Mouse (Mus musculus) urinary bladder, postnatal 25 days (tissue): Measurements from ENCODE around the gene Tnik.

Experiments used
- DNase-seq: peaks from one replicate; pipeline ENCODE4 v3.0.0; 2022; ENCODE audit warnings: low spot score

Tnik gene

GRCm38 (mm10) chr3:28549391-28549790, 286.4 kb downstream of the Tnik start:
- peak; percentile 11 for DNase-seq

DNA sequence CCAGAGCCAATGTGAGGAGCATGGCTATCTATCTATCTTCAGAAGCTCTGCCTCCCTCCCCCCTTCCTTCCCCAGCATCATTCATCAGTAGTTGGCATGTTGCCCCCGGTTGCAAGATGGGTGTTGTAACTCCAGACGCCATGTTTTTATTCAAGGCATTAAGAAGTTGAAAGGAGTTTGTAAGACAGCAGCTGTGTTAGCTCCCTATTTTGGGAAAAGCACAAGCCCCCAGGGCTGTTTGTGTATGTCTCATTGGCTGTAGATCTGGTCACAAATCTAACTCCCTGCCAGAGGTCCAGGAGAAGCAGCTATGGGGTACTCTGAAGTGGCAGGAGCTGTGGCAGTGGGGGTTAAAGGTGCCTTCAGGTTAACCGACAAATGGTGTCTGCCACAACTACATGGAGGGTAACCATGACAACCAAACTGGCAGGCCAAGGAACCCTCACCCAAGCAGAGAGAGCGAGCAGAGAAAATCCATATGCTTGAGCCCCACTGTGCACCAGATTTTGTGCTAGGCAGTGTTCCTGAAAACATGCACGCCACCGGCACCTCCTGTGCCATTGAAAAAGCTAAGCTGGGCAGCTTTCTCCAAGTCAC, 287.6 kb downstream of the Tnik start:
- no peak for DNase-seq

DNA sequence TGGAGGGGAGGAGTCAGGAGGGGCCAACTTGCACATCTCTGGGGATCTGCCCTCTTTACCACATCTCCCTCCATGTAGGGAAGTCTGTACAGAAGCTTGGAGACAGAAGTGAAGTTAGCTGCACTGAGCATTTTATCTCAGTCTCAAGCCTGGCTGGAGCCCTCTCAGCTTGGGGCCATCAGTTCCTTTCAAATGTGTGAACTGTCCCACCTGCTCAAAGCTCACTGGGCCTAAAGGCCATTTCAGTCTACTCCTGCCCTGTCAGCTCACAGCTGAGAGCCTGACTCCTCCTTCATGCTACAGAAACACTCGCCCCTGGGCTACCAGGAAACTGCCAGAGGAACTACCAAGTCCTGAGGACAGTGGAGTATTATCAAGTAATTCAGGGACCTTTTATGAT, 288.7 kb downstream of the Tnik start:
- no peak for DNase-seq

DNA sequence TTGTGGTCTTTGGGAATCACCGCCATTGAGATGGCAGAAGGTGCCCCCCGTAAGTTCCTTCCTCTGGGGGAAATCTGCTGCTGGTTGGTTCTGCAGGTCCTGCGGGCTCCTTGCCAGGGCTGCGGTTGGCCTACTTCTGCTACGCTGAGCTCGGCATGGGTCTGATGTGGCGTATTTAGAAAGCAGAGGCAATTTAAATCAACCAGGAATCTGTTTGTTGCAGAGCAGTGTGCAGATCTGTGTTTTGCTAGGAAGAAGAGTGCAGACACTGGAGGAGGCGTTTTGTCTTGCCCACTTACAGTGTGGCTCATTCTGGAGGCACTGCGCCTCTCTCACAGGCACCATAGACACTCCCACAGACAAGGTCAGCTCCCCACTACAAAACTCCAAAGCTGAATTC, 291.9 kb downstream of the Tnik start:
- DNase-seq, result no peak

GRCm38 (mm10) chr3:28555795-28556570, 293.0 kb downstream of the Tnik start:
- no peak for DNase-seq

DNA sequence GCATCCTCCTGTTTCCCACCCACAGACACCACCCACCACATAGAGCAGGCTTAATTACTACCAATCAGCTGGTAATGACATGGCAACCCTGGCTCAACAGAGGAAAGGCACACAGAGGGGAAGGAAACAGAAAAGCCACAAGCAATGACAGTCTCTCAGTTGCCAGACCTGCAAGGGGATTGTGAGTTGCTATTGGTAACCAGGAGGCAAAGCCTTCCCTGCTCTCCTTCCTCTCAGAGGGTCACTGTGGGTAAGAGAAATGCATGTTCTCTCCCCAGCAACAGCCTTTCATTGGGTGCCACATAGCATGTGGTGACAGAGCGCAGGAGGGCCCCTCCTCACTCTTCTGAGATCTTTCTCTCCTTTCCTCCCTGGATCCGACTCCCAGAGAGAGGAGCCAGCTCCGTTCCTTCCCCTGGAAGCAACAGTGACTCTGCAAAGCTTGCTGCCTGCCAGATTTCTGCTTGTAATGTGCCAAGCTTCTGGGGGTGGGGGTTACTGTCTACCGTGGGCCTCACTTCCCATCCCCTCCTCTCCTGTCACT, 295.4 kb downstream of the Tnik start:
- no peak for DNase-seq

GRCm38 (mm10) chr3:28561408-28561807, 298.4 kb downstream of the Tnik start:
- DNase-seq, result no peak

- DNase-seq, result peak; percentile 31
Measured at GRCm38 (mm10) chr3:28562612-28563332, 299.8 kb downstream of the Tnik start.

- no peak for DNase-seq
Measured at GRCm38 (mm10) chr3:28564370-28565357, 301.6 kb downstream of the Tnik start.

- DNase-seq, result no peak
Measured at GRCm38 (mm10) chr3:28577301-28577700, 314.3 kb downstream of the Tnik start.

DNA sequence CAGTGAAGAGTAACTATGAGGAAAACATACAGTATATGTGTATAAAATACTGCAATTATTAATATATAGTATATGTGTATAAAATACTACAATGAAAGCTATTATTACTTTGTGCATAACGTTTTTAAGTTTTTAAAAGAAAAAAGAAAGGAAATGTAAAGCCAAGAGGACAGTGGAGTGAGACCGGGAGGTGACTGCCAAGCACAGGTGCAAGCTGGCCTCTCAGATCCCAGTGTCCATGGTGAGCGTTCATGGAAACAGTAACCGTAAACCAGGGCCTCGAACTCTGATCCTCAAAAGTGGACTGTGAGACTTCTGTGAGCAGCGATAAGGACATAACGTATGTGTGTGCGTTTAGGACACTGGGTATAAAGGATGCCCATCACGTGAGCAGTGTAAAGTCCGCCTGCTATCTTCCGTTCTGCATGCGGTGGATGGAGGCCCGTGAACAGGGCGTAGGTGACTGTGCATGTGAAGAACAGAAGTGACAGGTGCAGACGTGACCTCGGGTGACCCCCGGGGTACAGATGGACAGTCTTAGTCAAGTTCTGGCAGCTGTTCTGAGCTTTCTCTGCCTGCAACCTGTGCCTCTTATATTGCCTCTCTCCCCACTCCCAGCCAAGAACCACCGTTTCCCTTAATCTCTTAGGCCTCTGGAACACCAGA, 316.1 kb downstream of the Tnik start:
- DNase-seq, result no peak

GRCm38 (mm10) chr3:28585750-28586465, 322.9 kb downstream of the Tnik start:
- no peak for DNase-seq

GRCm38 (mm10) chr3:28587808-28588207, 324.8 kb downstream of the Tnik start:
- no peak for DNase-seq

- DNase-seq, result no peak
Measured at GRCm38 (mm10) chr3:28591345-28591744, 328.3 kb downstream of the Tnik start.

- DNase-seq, result no peak
Measured at GRCm38 (mm10) chr3:28593922-28594321, 330.9 kb downstream of the Tnik start.

GRCm38 (mm10) chr3:28599476-28599875, 336.5 kb downstream of the Tnik start:
- no peak for DNase-seq

- DNase-seq, result no peak
Measured at GRCm38 (mm10) chr3:28606741-28607140, 343.7 kb downstream of the Tnik start.

GRCm38 (mm10) chr3:28612330-28612729, 349.3 kb downstream of the Tnik start:
- no peak for DNase-seq

DNA sequence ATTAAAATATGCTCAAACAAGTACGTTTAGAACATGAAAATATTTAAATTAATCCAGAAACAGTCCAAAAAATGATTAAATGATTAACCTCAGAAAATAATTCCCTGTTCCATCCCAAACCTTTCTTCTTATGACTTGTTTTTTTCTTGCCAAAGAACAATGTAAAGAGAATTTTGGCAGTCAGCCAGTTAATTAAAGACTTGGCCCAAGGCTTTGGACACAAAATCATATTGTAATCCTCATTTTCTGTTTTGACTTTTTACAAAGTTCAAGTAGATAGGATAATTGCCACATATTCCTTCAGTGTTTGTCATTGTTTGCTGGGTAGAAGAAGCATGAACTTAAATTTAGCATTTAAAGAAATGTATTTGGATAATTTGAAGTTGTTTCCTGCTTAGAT, 353.4 kb downstream of the Tnik start:
- DNase-seq, result no peak

- no peak for DNase-seq
Measured at GRCm38 (mm10) chr3:28617008-28617627, 354.1 kb downstream of the Tnik start.
